Mouse (Mus musculus) midbrain, embryonic 15.5 days (tissue): ENCODE measurements at regions not wholly inside any gene's neighbourhood (a gene's known extent, or its start where the extent isn't known, plus 50 kb on each side); places are given as distances from the start of the nearest gene placed in this dataset.

Source experiments
- ATAC-seq: fragments of 200-750 bp; cut with Nextera tagmentation; replicated peaks from 2 replicates; pipeline ENCODE4 v1.8.0; 2017; ENCODE audit warnings: moderate TSS enrichment
- H3K27ac ChIP-seq: fragments of 300-500 bp; sonication (generic); 2 replicates; pipeline ENCODE4 v1.5.1; 2015; ENCODE audit warnings: mild to moderate bottlenecking, inconsistent platforms
- H3K27me3 ChIP-seq: fragments of 300-500 bp; sonication (generic); replicated peaks from 2 replicates; pipeline ENCODE4 v1.6.1; 2015; ENCODE audit warnings: inconsistent platforms
- H3K36me3 ChIP-seq: fragments of 300-500 bp; sonication (generic); replicated peaks from 2 replicates; pipeline ENCODE4 v1.6.1; 2015; ENCODE audit warnings: inconsistent platforms
- H3K4me1 ChIP-seq: fragments of 300-500 bp; sonication (generic); 2 replicates; pipeline ENCODE4 v1.6.1; 2015; ENCODE audit warnings: inconsistent platforms
- H3K4me2 ChIP-seq: fragments of 300-500 bp; sonication (generic); 2 replicates; pipeline ENCODE4 v1.6.1; 2015; ENCODE audit warnings: inconsistent platforms, mild to moderate bottlenecking, moderate library complexity
- H3K4me3 ChIP-seq: fragments of 300-500 bp; sonication (generic); 2 replicates; pipeline ENCODE4 v1.5.1; 2015; ENCODE audit warnings: mild to moderate bottlenecking, inconsistent platforms
- H3K9ac ChIP-seq: fragments of 300-500 bp; sonication (generic); 2 replicates; pipeline ENCODE4 v1.6.1; 2015; ENCODE audit warnings: mild to moderate bottlenecking, inconsistent platforms
- H3K9me3 ChIP-seq: fragments of 300-500 bp; sonication (generic); 2 replicates; pipeline ENCODE4 v1.6.1; 2016; ENCODE audit warnings: inconsistent platforms
- WGBS: fragments of 180-500 bp; shearing (Covaris S2); methylation state at CpG from one replicate; pipeline ENCODE4 v1.1.7; 2015; ENCODE audit warnings: mixed read lengths; 5-methylcytosine and 5-hydroxymethylcytosine counted together

- ATAC-seq, result no peak
- Histone ChIP-seq H3K9me3 (no peaks in the 10 kb centered on the region), H3K4me2 (no peak overlapping the region), H3K4me1 (no peaks in the 10 kb centered on the region), H3K36me3 (no peaks in the 10 kb centered on the region), H3K4me3 (no peak overlapping the region), H3K9ac (no peak overlapping the region), H3K27ac (no peak overlapping the region), H3K27me3 (no peaks in the 10 kb centered on the region)
- 79% methylated on average over 3 of the region's 3 CpGs for WGBS
These were observed 280.7 kb upstream of the Paip1 start for GRCm38 (mm10) chr13:119147701-119148100.

GRCm38 (mm10) chr13:119149141-119149540, 279.3 kb upstream of the Paip1 start:
- Histone ChIP-seq H3K9ac (no peak overlapping the region), H3K4me1 (no peaks in the 10 kb centered on the region), H3K36me3 (no peaks in the 10 kb centered on the region), H3K9me3 (no peaks in the 10 kb centered on the region), H3K4me2 (no peak overlapping the region), H3K27ac (no peak overlapping the region), H3K27me3 (no peaks in the 10 kb centered on the region), H3K4me3 (no peak overlapping the region)
- 88% methylated on average over 4 of the region's 4 CpGs for WGBS
- ATAC-seq, result no peak

- ATAC-seq, result no peak
These were observed 277.4 kb upstream of the Paip1 start for GRCm38 (mm10) chr13:119150847-119151548.

GRCm38 (mm10) chr13:119177753-119178152, 250.6 kb upstream of the Paip1 start:
- no peak for ATAC-seq
- no peaks in the 10 kb centered on the region for H3K36me3 ChIP-seq
- no peaks in the 10 kb centered on the region for H3K27me3 ChIP-seq
- H3K27ac ChIP-seq, result no peak overlapping the region
- H3K4me1 ChIP-seq, result no peaks in the 10 kb centered on the region
- no peaks in the 10 kb centered on the region for H3K9me3 ChIP-seq
- WGBS, result 80% methylated on average over 4 of the region's 4 CpGs
- H3K9ac ChIP-seq, result no peak overlapping the region
- no peak overlapping the region for H3K4me3 ChIP-seq
- H3K4me2 ChIP-seq, result no peak overlapping the region

More at GRCm38 (mm10) chr13:119150847-119151548, 277.4 kb upstream of the Paip1 start:
- H3K36me3 ChIP-seq, result no peaks in the 10 kb centered on the region
- no peaks in the 10 kb centered on the region for H3K27me3 ChIP-seq
- H3K4me2 ChIP-seq, result no peak overlapping the region
- H3K4me3 ChIP-seq, result no peak overlapping the region
- no peak overlapping the region for H3K9ac ChIP-seq
- no peaks in the 10 kb centered on the region for H3K4me1 ChIP-seq
- WGBS, result 86% methylated on average over 4 of the region's 4 CpGs
- H3K9me3 ChIP-seq, result no peaks in the 10 kb centered on the region
- H3K27ac ChIP-seq, result no peak overlapping the region

- Histone ChIP-seq H3K36me3 (no peaks in the 10 kb centered on the region), H3K4me2 (no peak overlapping the region), H3K4me1 (no peaks in the 10 kb centered on the region), H3K27ac (no peak overlapping the region), H3K9me3 (no peaks in the 10 kb centered on the region), H3K9ac (no peak overlapping the region), H3K4me3 (no peak overlapping the region), H3K27me3 (no peaks in the 10 kb centered on the region)
- 78% methylated on average over 5 of the region's 5 CpGs for WGBS
- ATAC-seq, result no peak
These were observed 250.2 kb upstream of the Paip1 start for GRCm38 (mm10) chr13:119178212-119178611.

- ATAC-seq, result no peak
- H3K27me3 ChIP-seq, result no peaks in the 10 kb centered on the region
- WGBS, result 33% methylated on average over 1 of the region's 1 CpGs
- no peaks in the 10 kb centered on the region for H3K36me3 ChIP-seq
- no peaks in the 10 kb centered on the region for H3K4me1 ChIP-seq
- no peaks in the 10 kb centered on the region; the same call in 1 of the 2 replicates for H3K9me3 ChIP-seq
- no peak overlapping the region for H3K4me2 ChIP-seq
- no peak overlapping the region for H3K27ac ChIP-seq
- no peak overlapping the region for H3K9ac ChIP-seq
- H3K4me3 ChIP-seq, result no peak overlapping the region
These were observed 249.1 kb upstream of the Paip1 start for GRCm38 (mm10) chr13:119179157-119179920.

- Histone ChIP-seq H3K36me3 (no peaks in the 10 kb centered on the region), H3K9me3 (no peaks in the 10 kb centered on the region; the same call in 1 of the 2 replicates), H3K27me3 (no peaks in the 10 kb centered on the region), H3K4me3 (no peak overlapping the region), H3K4me1 (no peaks in the 10 kb centered on the region), H3K4me2 (no peak overlapping the region), H3K9ac (no peak overlapping the region), H3K27ac (no peak overlapping the region)
- WGBS, result 94% methylated on average over 6 of the region's 6 CpGs
- no peak for ATAC-seq
These were observed 244.0 kb upstream of the Paip1 start for GRCm38 (mm10) chr13:119184322-119184877.

- Histone ChIP-seq H3K27me3 (no peaks in the 10 kb centered on the region), H3K4me3 (no peak overlapping the region), H3K4me2 (no peak overlapping the region), H3K9me3 (no peaks in the 10 kb centered on the region; the same call in 1 of the 2 replicates), H3K27ac (no peak overlapping the region), H3K4me1 (no peaks in the 10 kb centered on the region), H3K9ac (no peak overlapping the region), H3K36me3 (no peaks in the 10 kb centered on the region)
- ATAC-seq, result no peak
- over 99% methylated on average over 5 of the region's 5 CpGs for WGBS
These were observed 242.7 kb upstream of the Paip1 start for GRCm38 (mm10) chr13:119185567-119186143.

GRCm38 (mm10) chr13:119231556-119231955, 196.8 kb upstream of the Paip1 start:
- Histone ChIP-seq H3K4me2 (no peak overlapping the region), H3K27ac (no peak overlapping the region), H3K36me3 (no peaks in the 10 kb centered on the region), H3K27me3 (no peaks in the 10 kb centered on the region), H3K9ac (no peak overlapping the region), H3K4me1 (no peaks in the 10 kb centered on the region), H3K4me3 (no peak overlapping the region), H3K9me3 (no peaks in the 10 kb centered on the region)
- ATAC-seq, result no peak
- WGBS, result 90% methylated on average over 11 of the region's 11 CpGs

GRCm38 (mm10) chr13:119232100-119233029, 196.0 kb upstream of the Paip1 start:
- Histone ChIP-seq H3K4me2 (no peak overlapping the region), H3K9me3 (no peaks in the 10 kb centered on the region), H3K9ac (no peak overlapping the region), H3K36me3 (no peaks in the 10 kb centered on the region), H3K27me3 (no peaks in the 10 kb centered on the region), H3K4me1 (no peaks in the 10 kb centered on the region), H3K27ac (no peak overlapping the region), H3K4me3 (no peak overlapping the region)
- WGBS, result 61% methylated on average over 8 of the region's 8 CpGs
- ATAC-seq, result no peak

- Histone ChIP-seq H3K9me3 (no peaks in the 10 kb centered on the region), H3K4me3 (no peak overlapping the region), H3K4me2 (no peak overlapping the region), H3K4me1 (no peaks in the 10 kb centered on the region), H3K9ac (no peak overlapping the region), H3K36me3 (no peaks in the 10 kb centered on the region), H3K27me3 (no peaks in the 10 kb centered on the region), H3K27ac (no peak overlapping the region)
- WGBS, result 89% methylated on average over 4 of the region's 4 CpGs
- ATAC-seq, result no peak
These were observed 195.4 kb upstream of the Paip1 start for GRCm38 (mm10) chr13:119233030-119233385.
